Mouse (Mus musculus) lung, embryonic 14.5 days (tissue): ENCODE measurements around the gene Nxpe2. TPM values are rescaled to one million over a fixed set of nuclear protein-coding genes. Genes with fewer than 3 reads are reported as not detected.

Source experiments
- ATAC-seq: fragments of 200-750 bp; cut with Nextera tagmentation; 2 replicates; pipeline ENCODE4 v1.8.0; 2017; ENCODE audit warnings: mild to moderate bottlenecking, moderate TSS enrichment, moderate library complexity; ENCODE audit not compliant: insufficient read depth
- DNase-seq: peaks from one replicate; pipeline ENCODE4 v3.0.0-alpha.2; 2015
- H3K27ac ChIP-seq: fragments of 300-500 bp; sonication (generic); 2 replicates; pipeline ENCODE4 v1.5.1; 2014; ENCODE audit warnings: low read depth, mild to moderate bottlenecking, moderate library complexity
- H3K27me3 ChIP-seq: fragments of 300-500 bp; sonication (generic); 2 replicates; pipeline ENCODE4 v1.6.1; 2014; ENCODE audit warnings: low read length, control low read depth; ENCODE audit not compliant: insufficient read depth
- H3K36me3 ChIP-seq: fragments of 300-500 bp; sonication (generic); 2 replicates; pipeline ENCODE4 v1.6.1; 2014; ENCODE audit warnings: control low read depth; ENCODE audit not compliant: insufficient read depth
- H3K4me1 ChIP-seq: fragments of 300-500 bp; sonication (generic); 2 replicates; pipeline ENCODE4 v1.6.1; 2014; ENCODE audit warnings: antibody characterized with exemption, control low read depth; ENCODE audit not compliant: insufficient read depth
- H3K4me2 ChIP-seq: fragments of 300-500 bp; sonication (generic); 2 replicates; pipeline ENCODE4 v1.6.1; 2014; ENCODE audit warnings: mild to moderate bottlenecking
- H3K4me3 ChIP-seq: fragments of 300-500 bp; sonication (generic); 2 replicates; pipeline ENCODE4 v1.5.1; 2014; ENCODE audit warnings: low read depth, low read length
- H3K9ac ChIP-seq: fragments of 300-500 bp; sonication (generic); 2 replicates; pipeline ENCODE4 v1.6.1; 2014
- H3K9me3 ChIP-seq: fragments of 300-500 bp; sonication (generic); 2 replicates; pipeline ENCODE4 v1.6.1; 2016; ENCODE audit warnings: low read depth, low read length, control low read depth
- CTCF ChIP-seq: IDR thresholded peaks from 2 replicates; pipeline ENCODE4 v1.5.1; 2016; ENCODE audit warnings: antibody characterized with exemption, low read depth
- WGBS: fragments of 180-500 bp; shearing (Covaris S2); extraction: QIAGEN DNeasy Blood & Tissue Kit; methylation state at CpG from one replicate; pipeline ENCODE4 v1.1.7; 2014; 5-methylcytosine and 5-hydroxymethylcytosine counted together
- polyA plus RNA-seq: library from polyadenylated mRNA; unstranded; fragments of >200 nt; fragmentation: Nextera tagmentation; extraction: Ambion mirVana; gene quantifications from 2 replicates; pipeline ENCODE4 v1.2.1, GENCODE M21; 2014

The Nxpe2 gene
- polyA plus RNA-seq, 1 experiment from 2014 or later: 0.99 TPM

GRCm38 (mm10) chr9:48360826-48361225 lies 7.6 kb upstream of the Nxpe2 start:
- Histone ChIP-seq H3K4me2 (no peak overlapping the region), H3K4me1 (no peaks in the 10 kb centered on the region), H3K27me3 (no peaks in the 10 kb centered on the region), H3K4me3 (no peak overlapping the region), H3K9me3 (no peaks in the 10 kb centered on the region), H3K27ac (no peak overlapping the region), H3K9ac (no peak overlapping the region), H3K36me3 (no peaks in the 10 kb centered on the region)
- DNase-seq (no peak), ATAC-seq (no peak)
- TF ChIP-seq CTCF: no peak
- WGBS: 67% methylated on average over 4 of the region's 4 CpGs

DNA sequence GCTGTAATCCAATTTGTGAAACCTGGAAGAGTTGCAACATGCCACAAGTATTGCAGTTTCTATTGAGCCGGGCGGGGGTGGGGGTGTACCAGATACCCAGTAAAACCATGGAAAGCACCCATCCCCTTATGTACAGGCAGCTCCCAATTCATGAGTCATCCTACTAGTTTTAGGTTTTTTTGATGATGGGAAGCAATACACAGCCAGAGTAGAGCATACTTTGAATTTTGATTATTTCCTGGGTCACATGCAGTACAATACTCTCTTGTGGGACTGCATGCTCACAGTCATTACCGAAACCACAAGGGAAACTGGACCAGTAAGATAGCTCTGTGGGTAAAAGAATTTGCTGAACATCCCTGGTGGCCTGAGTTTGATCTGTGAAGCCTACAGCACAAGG lies 3.8 kb upstream of the Nxpe2 start:
- no peak overlapping the region for H3K4me2 ChIP-seq
- no peaks in the 10 kb centered on the region for H3K9me3 ChIP-seq
- TF ChIP-seq CTCF: no peak
- H3K27ac ChIP-seq: no peak overlapping the region
- DNase-seq (no peak), ATAC-seq (no peak)
- H3K4me3 ChIP-seq: no peak overlapping the region
- H3K9ac ChIP-seq: no peak overlapping the region
- no peaks in the 10 kb centered on the region for H3K4me1 ChIP-seq
- 85% methylated on average over 3 of the region's 3 CpGs for WGBS
- no peaks in the 10 kb centered on the region for H3K36me3 ChIP-seq
- no peaks in the 10 kb centered on the region for H3K27me3 ChIP-seq

- Histone ChIP-seq H3K4me1 (no peaks in the 10 kb centered on the region), H3K9ac (no peak overlapping the region), H3K27ac (no peak overlapping the region), H3K4me3 (no peak overlapping the region), H3K36me3 (no peaks in the 10 kb centered on the region), H3K4me2 (no peak overlapping the region), H3K9me3 (no peaks in the 10 kb centered on the region), H3K27me3 (no peaks in the 10 kb centered on the region)
- peak; percentile 92 for TF ChIP-seq CTCF
- WGBS: 32% methylated on average over 3 of the region's 3 CpGs
- DNase-seq (peak; percentile 89), ATAC-seq (0 out of 2 replicates have a peak, but pooled peaks have one; percentile 49)
Measured at GRCm38 (mm10) chr9:48354793-48355192, 1.5 kb upstream of the Nxpe2 start.

- Histone ChIP-seq H3K27ac (no peak overlapping the region), H3K4me1 (no peaks in the 10 kb centered on the region), H3K36me3 (no peaks in the 10 kb centered on the region), H3K4me3 (no peak overlapping the region), H3K4me2 (no peak overlapping the region), H3K9ac (no peak overlapping the region), H3K27me3 (no peaks in the 10 kb centered on the region), H3K9me3 (no peaks in the 10 kb centered on the region)
- WGBS: 76% methylated on average over 4 of the region's 4 CpGs
- TF ChIP-seq CTCF: no peak
- ATAC-seq (no peak), DNase-seq (no peak)
Measured at GRCm38 (mm10) chr9:48354122-48354521, 868 bp upstream of the Nxpe2 start.

DNA sequence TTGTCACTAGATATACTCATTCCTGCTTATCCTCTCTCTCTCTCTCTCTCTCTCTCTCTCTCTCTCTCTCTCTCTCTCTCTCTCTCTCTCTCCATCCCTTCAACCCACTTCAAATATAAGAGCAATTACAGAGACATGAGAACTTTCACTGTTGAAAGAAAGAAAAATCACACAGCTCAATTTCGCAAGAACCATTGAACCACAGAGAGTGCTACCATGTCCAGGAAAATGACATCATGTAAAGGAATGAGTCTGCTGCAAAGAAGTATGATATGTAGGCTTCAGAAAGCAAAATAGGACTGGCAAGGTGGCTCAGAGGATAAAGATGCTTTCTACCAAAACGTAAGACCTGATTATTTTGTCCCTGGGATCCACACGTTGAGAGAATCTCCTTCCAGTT lies 7.4 kb downstream of the Nxpe2 start:
- Histone ChIP-seq H3K4me2 (no peak overlapping the region), H3K27me3 (no peaks in the 10 kb centered on the region), H3K9me3 (no peaks in the 10 kb centered on the region), H3K4me1 (no peaks in the 10 kb centered on the region), H3K36me3 (no peaks in the 10 kb centered on the region), H3K4me3 (no peak overlapping the region), H3K27ac (no peak overlapping the region), H3K9ac (no peak overlapping the region)
- no peak for TF ChIP-seq CTCF
- no peak for ATAC-seq
- no peak for DNase-seq
- 84% methylated on average over 3 of the region's 3 CpGs for WGBS

- H3K27me3 ChIP-seq: no peaks in the 10 kb centered on the region
- H3K9me3 ChIP-seq: no peaks in the 10 kb centered on the region
- no peak overlapping the region for H3K9ac ChIP-seq
- WGBS: 48% methylated on average over 9 of the region's 9 CpGs
- no peak overlapping the region for H3K4me3 ChIP-seq
- no peak overlapping the region for H3K27ac ChIP-seq
- ATAC-seq (no peak), DNase-seq (no peak)
- H3K4me2 ChIP-seq: no peak overlapping the region
- TF ChIP-seq CTCF: no peak
- no peaks in the 10 kb centered on the region for H3K4me1 ChIP-seq
- no peaks in the 10 kb centered on the region for H3K36me3 ChIP-seq
Measured at GRCm38 (mm10) chr9:48345456-48345855, 7.8 kb downstream of the Nxpe2 start.

- no peak for TF ChIP-seq CTCF
- Histone ChIP-seq H3K9ac (no peak overlapping the region; the same call in 1 of the 2 replicates), H3K36me3 (no peaks in the 10 kb centered on the region), H3K9me3 (no peaks in the 10 kb centered on the region), H3K27ac (no peak overlapping the region; the same call in 1 of the 2 replicates), H3K27me3 (no peaks in the 10 kb centered on the region), H3K4me2 (no peak overlapping the region), H3K4me1 (no peaks in the 10 kb centered on the region), H3K4me3 (peak overlapping the region; percentile 2; the same call in 1 of the 2 replicates)
- ATAC-seq (no peak), DNase-seq (no peak)
- 67% methylated on average over 10 of the region's 10 CpGs for WGBS
Measured at GRCm38 (mm10) chr9:48340708-48341380, 12.4 kb downstream of the Nxpe2 start.
